Mouse (Mus musculus) brain, embryonic 14.5 days (tissue): Measurements from ENCODE around the gene Adssl1.

Source experiments
- CTCF ChIP-seq: fragments of 200-500 bp; IDR thresholded peaks from 2 replicates; pipeline ENCODE4 v1.5.1; 2012; ENCODE audit warnings: inconsistent platforms, mild to moderate bottlenecking, moderate library complexity, borderline replicate concordance; ENCODE audit not compliant: insufficient read depth, insufficient read length; ENCODE audit errors: extremely low read depth
- POLR2A ChIP-seq: fragments of 200-500 bp; IDR thresholded peaks from 2 replicates; pipeline ENCODE4 v1.6.1; 2012; ENCODE audit warnings: mild to moderate bottlenecking, inconsistent platforms, borderline replicate concordance; ENCODE audit not compliant: poor library complexity, insufficient read depth, insufficient read length, severe bottlenecking; ENCODE audit errors: extremely low read depth

DNA sequence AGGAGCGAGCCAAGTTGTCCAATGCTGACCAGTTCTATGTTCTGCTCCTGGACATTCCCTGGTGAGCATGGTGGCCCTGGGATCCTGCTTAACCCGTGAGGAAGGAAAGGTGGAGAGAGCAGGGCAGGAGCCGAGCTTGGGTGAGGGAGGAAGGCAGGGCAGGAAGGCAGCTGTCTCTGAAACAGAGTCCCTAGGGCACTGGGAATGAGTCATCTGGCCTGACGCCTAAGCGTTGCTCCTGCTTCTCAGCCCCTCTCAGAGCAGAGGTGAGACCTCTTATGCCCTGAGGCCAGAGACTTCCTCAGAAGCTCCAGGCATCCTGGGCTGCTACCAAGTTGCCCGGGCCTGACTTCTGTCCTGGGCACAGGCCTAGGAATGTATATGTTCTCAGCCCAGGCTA is 12.8 kb upstream of the Adssl1 start:
- TF ChIP-seq CTCF = no peak
- TF ChIP-seq POLR2A = no peak
